Mouse (Mus musculus) bone marrow, adult 2 months (tissue): ENCODE results near the gene Smim26.

Source experiments
- CTCF ChIP-seq: fragments of 200-500 bp; IDR thresholded peaks from 2 replicates; pipeline ENCODE4 v1.5.1; 2011; ENCODE audit warnings: low read length, control low read depth; ENCODE audit not compliant: control insufficient read depth, insufficient read depth
- POLR2A ChIP-seq: fragments of 200-500 bp; IDR thresholded peaks from 2 replicates; pipeline ENCODE4 v1.6.1; 2011; ENCODE audit warnings: low read depth, mild to moderate bottlenecking, control low read depth, low read length, borderline replicate concordance; ENCODE audit not compliant: control insufficient read depth

GRCm38 (mm10) chr2:144547559-144547958, 46.3 kb upstream of the Smim26 start:
- TF ChIP-seq POLR2A (no peak), CTCF (no peak)
